Mouse (Mus musculus): ENCODE data around the gene Ppp4r3a.

GRCm38 (mm10) chr12:101039956-101040355 is 43.5 kb downstream of the Ppp4r3a start:
- TF ChIP-seq CTCF (IDR thresholded peaks at IDR 0.05; ENCODE audit: low read depth, low read length) (no peak), POLR2A (IDR thresholded peaks at IDR 0.05; ENCODE audit: borderline replicate concordance, low read depth, low read length) (no peak)

Measured in bone marrow macrophage, adult 2 months (primary cell).